Mouse (Mus musculus): Measurements from ENCODE around the gene Adgre4. TPM values are rescaled to one million over a fixed set of nuclear protein-coding genes. Genes with fewer than 3 reads are reported as not detected.
A peak's percentile ranks its signal among the peaks of the same experiment; 100 is the strongest.
"Not testable (repeated sequence)": the region's sequence is repeated elsewhere in the genome, so short reads cannot be mapped to it uniquely, and the experiment has no call there.

The Adgre4 gene
- polyA plus RNA-seq, 1 experiment from 2014 or later = 0.93 TPM

DNA sequence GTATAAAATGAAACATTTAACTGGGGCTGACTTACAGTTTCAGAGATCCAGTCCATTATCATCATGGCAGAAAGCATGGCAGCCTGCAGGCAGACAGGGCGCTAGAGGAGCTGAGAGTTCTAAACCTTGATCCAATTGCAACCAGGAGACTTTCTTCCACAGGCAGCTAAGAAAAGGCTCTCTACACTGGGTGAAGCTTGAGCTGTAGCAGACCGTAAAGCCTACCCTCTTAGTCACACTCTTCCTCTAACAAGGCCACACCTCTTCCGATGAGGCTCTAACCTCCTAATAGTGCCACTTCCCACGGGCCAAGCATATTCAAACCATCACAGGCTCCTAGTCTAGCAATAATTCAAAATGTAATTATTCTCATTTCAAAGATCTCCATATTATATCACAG, 127.4 kb downstream of the Adgre4 start:
- H3K9me3 ChIP-seq (ENCODE audit: low read length) = no peaks in the 10 kb centered on the region
- H3K4me1 ChIP-seq (ENCODE audit: insufficient read depth, low read depth, low read length) = no peaks in the 10 kb centered on the region; the same call in 1 of the 2 replicates
- no peak overlapping the region for H3K9ac ChIP-seq (replicated peaks; ENCODE audit: low read depth)
- ATAC-seq (no peak), DNase-seq (ENCODE audit: low spot score) (peak; percentile 13)
- no peak overlapping the region for H3K4me3 ChIP-seq (ENCODE audit: low read depth, low read length)
- no peaks in the 10 kb centered on the region for H3K36me3 ChIP-seq (ENCODE audit: insufficient read depth, low read length)
- H3K27ac ChIP-seq (ENCODE audit: low read length) = no peak overlapping the region
- H3K4me2 ChIP-seq (replicated peaks; ENCODE audit: low read depth, low read length) = no peak overlapping the region
- TF ChIP-seq CTCF (IDR thresholded peaks at IDR 0.05) = no peak
- TF ChIP-seq EP300 (IDR thresholded peaks at IDR 0.05) = no peak
- WGBS = 80% methylated on average over 4 of the region's 4 CpGs
- H3K27me3 ChIP-seq (replicated peaks; ENCODE audit: insufficient read depth, low read length) = no peaks in the 10 kb centered on the region

DNA sequence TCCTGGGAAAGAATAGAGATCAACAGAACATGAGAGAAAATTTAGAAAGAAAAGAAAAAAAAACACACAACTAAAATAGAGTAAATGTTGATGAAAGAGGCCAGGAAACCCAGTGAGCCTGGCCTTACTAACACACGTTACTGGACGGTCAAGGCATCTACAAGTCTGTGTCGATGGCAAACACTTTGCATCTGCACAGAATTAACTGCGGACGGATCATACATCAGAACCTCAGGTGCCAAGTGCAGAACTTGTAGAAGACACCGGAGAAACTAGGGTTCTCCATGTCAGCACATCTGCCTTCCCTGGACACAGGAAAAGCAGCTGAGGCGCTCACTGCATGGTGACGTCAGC, 128.5 kb downstream of the Adgre4 start:
- Histone ChIP-seq H3K4me2 (replicated peaks; ENCODE audit: low read depth, low read length) (peak overlapping the region; percentile 48), H3K27ac (ENCODE audit: low read length) (peak overlapping the region; percentile 78), H3K4me3 (ENCODE audit: low read depth, low read length) (peak overlapping the region; percentile 43), H3K9ac (replicated peaks; ENCODE audit: low read depth) (peak overlapping the region; percentile 30; the same call in 1 of the 2 replicates)
- H3K4me1 ChIP-seq (ENCODE audit: insufficient read depth, low read depth, low read length); H3K27me3 ChIP-seq (replicated peaks; ENCODE audit: insufficient read depth, low read length); DNase-seq (ENCODE audit: low spot score); H3K9me3 ChIP-seq (ENCODE audit: low read length); H3K36me3 ChIP-seq (ENCODE audit: insufficient read depth, low read length): not testable (repeated sequence)
- ATAC-seq = peak; percentile 9; the same call in 1 of the 2 replicates
- under 1% methylated on average over 6 of the region's 8 CpGs for WGBS

DNA sequence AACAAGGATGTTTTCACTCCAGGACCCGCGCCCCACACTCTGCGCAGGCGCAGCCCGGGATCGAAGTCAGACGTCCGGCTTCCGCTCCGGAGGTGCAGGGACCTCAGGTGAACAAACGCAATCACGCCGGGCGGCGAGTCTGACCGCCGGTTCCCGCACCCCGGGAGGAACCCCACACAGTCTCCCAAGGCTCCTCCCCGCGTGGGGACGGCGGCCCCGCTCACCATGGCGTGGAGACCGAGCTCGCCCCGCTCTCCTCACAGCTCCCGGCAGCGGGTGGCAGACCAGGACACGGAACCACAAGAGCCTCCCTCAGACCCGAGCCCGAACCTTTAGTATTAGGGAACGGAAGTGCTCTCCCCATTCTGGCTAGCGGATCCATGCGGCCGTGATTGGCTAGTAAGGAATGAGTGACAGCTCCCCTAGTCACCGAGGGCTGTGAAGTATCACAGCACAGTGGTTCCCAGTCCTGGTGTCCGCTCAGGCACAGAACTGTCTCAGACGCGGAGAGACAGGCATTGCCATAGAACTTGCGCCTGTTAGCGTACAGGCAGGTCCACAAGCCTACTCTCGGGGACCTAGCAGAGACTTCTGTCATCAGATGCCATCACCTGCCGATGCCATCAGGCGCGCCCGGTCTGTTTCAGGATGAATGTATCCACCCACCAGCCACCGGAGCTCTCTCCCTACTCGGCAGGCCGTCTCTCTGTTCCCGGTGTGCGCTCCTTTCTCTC, 129.0 kb downstream of the Adgre4 start, which contains the start of gene Zfp119a:
Zfp119a (minus strand) TSS at position 295 of the 734 bp plus-strand sequence.
- peak within 1 kb of the TSS; percentile 58 for H3K4me2 ChIP-seq (replicated peaks; ENCODE audit: low read depth, low read length)
- peak within 1 kb of the TSS; percentile 78 for H3K27ac ChIP-seq (ENCODE audit: low read length)
- peak; percentile 99 for ATAC-seq
- not testable (repeated sequence) for H3K36me3 ChIP-seq (ENCODE audit: insufficient read depth, low read length); H3K27me3 ChIP-seq (replicated peaks; ENCODE audit: insufficient read depth, low read length); H3K9me3 ChIP-seq (ENCODE audit: low read length); H3K4me1 ChIP-seq (ENCODE audit: insufficient read depth, low read depth, low read length)
- WGBS = under 1% methylated on average over 35 of the region's 53 CpGs
- H3K4me3 ChIP-seq (ENCODE audit: low read depth, low read length) = peak within 1 kb of the TSS; percentile 43
- peak; percentile 94 for DNase-seq (ENCODE audit: low spot score)
- H3K9ac ChIP-seq (replicated peaks; ENCODE audit: low read depth) = peak within 1 kb of the TSS; percentile 32; the same call in 1 of the 2 replicates

DNA sequence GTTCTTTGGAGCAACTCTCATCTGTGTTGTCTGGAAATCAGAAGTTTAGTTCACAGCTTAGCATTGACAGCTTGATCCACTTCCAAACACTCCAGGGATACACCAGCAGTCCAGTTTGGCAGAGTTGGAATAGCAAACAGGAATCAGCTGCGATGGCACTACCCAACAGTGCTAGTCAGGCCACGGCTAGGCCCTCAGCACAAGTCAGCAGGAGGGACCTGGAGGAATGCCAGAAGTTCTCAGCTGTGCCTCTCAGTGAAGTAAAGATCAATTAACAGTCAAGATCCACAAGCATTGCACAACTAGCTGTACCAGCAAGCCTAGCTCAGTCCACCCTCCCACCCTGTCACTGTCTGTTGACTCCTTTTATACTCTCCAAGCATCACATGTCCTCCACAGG, 133.8 kb downstream of the Adgre4 start:
- no peak overlapping the region for H3K4me3 ChIP-seq (ENCODE audit: low read depth, low read length)
- H3K9ac ChIP-seq (replicated peaks; ENCODE audit: low read depth) = no peak overlapping the region
- no peak overlapping the region for H3K27ac ChIP-seq (ENCODE audit: low read length)
- ATAC-seq (no peak), DNase-seq (ENCODE audit: low spot score) (peak; percentile 35)
- H3K4me1 ChIP-seq (ENCODE audit: insufficient read depth, low read depth, low read length) = no peaks in the 10 kb centered on the region
- no peaks in the 10 kb centered on the region for H3K36me3 ChIP-seq (ENCODE audit: insufficient read depth, low read length)
- H3K4me2 ChIP-seq (replicated peaks; ENCODE audit: low read depth, low read length) = no peak overlapping the region
- TF ChIP-seq CTCF (IDR thresholded peaks at IDR 0.05) (no peak), EP300 (IDR thresholded peaks at IDR 0.05) (no peak)
- 30% methylated on average over 2 of the region's 2 CpGs for WGBS
- H3K27me3 ChIP-seq (replicated peaks; ENCODE audit: insufficient read depth, low read length) = no peaks in the 10 kb centered on the region
- H3K9me3 ChIP-seq (ENCODE audit: low read length) = no peaks in the 10 kb centered on the region

DNA sequence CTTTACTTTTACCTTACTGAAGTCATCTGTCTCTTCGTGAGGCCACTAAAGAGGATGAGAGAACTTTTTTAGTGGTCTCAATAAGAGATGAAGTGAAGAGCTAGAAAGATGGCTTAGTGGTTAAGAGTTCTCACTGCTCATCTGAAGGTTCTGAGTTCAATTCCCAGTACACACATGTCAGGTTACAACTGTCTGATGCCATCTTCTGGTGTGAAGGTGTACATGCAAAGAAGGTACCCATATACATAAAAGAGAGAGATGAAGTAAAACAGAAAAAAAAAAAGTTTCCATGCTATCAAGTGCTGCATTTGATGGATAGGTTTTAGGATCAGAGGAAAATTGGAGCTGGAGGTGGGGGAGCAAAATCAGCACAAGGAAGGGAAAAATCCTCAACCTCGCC, 135.1 kb downstream of the Adgre4 start:
- Histone ChIP-seq H3K9me3 (ENCODE audit: low read length) (no peaks in the 10 kb centered on the region), H3K4me1 (ENCODE audit: insufficient read depth, low read depth, low read length) (no peaks in the 10 kb centered on the region), H3K4me3 (ENCODE audit: low read depth, low read length) (no peak overlapping the region), H3K36me3 (ENCODE audit: insufficient read depth, low read length) (no peaks in the 10 kb centered on the region), H3K9ac (replicated peaks; ENCODE audit: low read depth) (no peak overlapping the region), H3K27me3 (replicated peaks; ENCODE audit: insufficient read depth, low read length) (no peaks in the 10 kb centered on the region), H3K27ac (ENCODE audit: low read length) (no peak overlapping the region), H3K4me2 (replicated peaks; ENCODE audit: low read depth, low read length) (no peak overlapping the region)
- ATAC-seq (no peak), DNase-seq (ENCODE audit: low spot score) (no peak)
- WGBS = 57% methylated on average over 2 of the region's 2 CpGs
- no peak for TF ChIP-seq EP300 (IDR thresholded peaks at IDR 0.05)
- no peak for TF ChIP-seq CTCF (IDR thresholded peaks at IDR 0.05)

DNA sequence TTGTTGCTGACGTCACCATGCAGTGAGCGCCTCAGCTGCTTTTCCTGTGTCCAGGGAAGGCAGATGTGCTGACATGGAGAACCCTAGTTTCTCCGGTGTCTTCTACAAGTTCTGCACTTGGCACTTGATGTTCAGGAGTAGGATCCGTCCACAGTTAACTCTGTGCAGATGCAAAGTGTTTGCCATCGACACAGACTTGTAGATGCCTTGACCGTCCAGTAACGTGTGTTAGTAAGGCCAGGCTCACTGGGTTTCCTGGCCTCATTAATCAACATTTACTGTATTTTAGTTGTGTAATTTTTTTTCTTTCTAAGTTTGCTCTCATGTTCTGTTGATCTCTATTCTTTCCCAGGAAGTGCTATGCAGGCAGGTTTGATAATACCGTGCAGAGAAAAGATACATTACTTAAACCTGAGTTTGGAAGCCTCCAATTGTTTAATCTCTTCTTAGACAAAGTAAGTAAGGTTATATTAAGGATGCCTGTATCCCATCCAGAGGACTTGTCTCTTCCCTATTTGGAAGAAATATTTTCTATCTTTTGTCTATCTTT, 142.7 kb downstream of the Adgre4 start:
- not testable (repeated sequence) for H3K4me1 ChIP-seq (ENCODE audit: insufficient read depth, low read depth, low read length); H3K9me3 ChIP-seq (ENCODE audit: low read length); ATAC-seq; H3K36me3 ChIP-seq (ENCODE audit: insufficient read depth, low read length); H3K27me3 ChIP-seq (replicated peaks; ENCODE audit: insufficient read depth, low read length); H3K9ac ChIP-seq (replicated peaks; ENCODE audit: low read depth)
- Histone ChIP-seq H3K4me3 (ENCODE audit: low read depth, low read length) (peak overlapping the region; percentile 40), H3K27ac (ENCODE audit: low read length) (peak overlapping the region; percentile 66), H3K4me2 (replicated peaks; ENCODE audit: low read depth, low read length) (peak overlapping the region; percentile 47)
- WGBS = 7% methylated on average over 5 of the region's 8 CpGs
- peak; percentile 13 for DNase-seq (ENCODE audit: low spot score)
